Mouse (Mus musculus) 3T3-L1 (cell line): ENCODE measurements around the gene Ndst2.
"Not testable (repeated sequence)": the region's sequence is repeated elsewhere in the genome, so short reads cannot be mapped to it uniquely, and the experiment has no call there.

Experiments
- DNase-seq: peaks from one replicate; pipeline ENCODE4 v3.0.0-alpha.2; 2015; ENCODE audit warnings: low read depth, low spot score

Gene Ndst2

DNA sequence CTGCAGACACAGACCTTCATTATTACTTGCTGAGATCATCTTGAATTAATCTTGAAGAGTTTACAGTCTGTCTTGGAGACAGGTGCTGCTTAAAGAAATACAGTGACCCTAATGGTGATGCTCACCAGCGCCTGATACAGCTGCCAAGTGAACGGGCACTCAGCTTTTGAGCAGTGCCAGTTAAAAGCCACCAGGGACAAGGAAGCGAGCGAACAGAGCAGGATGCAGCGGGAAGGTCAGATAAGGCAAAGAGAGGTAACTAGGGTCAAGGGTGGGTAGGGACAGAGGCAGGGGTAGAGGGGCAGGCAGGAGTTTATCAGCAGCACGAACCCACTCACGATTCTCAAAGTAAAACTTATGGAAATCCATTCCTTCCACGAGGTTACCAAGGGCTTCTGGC is 4.1 kb upstream of the Ndst2 start:
- no peak for DNase-seq

DNA sequence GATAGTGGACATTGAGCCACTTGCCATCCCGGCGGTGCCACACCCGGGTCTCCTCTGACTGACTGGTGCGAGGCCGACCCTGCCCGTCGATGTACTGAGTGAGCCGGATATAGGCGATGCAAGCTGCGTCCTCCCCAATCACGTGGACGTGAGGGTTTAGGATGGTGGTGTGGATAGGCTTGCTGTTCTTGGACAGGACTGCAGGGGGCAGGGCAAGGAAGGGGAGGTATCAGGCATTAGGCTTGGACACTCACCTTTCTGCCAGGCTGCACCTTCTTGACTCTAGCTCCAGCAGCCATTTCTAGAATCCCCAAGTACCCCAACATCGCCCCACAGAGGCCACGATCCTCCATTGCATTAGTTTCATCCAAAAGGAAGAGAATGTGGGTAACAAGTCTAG is 2.9 kb upstream of the Ndst2 start:
- DNase-seq, result peak; percentile 54

DNA sequence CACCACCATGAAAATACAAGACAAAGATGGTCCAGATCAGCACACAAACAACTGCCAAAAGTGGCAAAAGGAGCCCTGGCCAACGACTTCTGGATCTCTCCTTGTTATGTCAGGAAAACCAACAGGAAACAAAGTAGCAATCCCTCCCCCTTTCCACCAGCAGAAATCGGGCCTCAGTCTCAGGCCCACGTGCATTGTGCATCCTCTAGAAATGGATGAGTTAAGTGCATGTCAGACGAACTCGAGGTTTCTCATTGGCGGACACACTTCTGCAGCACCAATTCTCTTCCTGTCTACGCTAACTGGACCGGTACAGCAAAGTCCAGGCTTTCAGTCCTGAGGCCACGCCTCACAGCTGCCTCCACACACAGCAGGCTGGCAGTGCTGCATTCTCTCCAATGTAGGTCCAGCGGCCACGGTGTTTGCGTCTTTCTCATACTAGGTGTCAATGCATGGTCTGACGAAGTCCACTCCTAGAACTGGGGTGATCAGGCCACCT is 1.6 kb upstream of the Ndst2 start:
- DNase-seq, result no peak

DNA sequence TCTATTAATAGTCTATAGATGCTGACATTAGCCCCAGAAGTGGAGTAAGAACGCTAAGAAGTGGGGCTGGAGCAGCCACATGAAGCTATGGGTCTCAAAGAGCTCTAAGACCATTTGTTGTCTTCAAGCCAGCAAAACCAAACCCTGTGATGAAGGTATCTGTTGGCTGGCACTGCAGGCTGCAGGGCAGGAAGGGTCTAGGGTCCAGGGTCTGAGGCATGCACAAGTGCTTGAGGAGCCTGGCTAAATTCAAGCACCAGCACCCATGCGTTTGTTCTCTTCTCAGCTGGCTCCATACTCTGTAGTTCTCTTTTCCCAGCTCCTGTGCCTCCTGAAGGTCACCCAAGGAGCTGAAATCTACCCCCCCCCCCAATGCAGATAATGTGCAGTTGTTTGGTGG is 690 bp upstream of the Ndst2 start:
- no peak for DNase-seq

DNA sequence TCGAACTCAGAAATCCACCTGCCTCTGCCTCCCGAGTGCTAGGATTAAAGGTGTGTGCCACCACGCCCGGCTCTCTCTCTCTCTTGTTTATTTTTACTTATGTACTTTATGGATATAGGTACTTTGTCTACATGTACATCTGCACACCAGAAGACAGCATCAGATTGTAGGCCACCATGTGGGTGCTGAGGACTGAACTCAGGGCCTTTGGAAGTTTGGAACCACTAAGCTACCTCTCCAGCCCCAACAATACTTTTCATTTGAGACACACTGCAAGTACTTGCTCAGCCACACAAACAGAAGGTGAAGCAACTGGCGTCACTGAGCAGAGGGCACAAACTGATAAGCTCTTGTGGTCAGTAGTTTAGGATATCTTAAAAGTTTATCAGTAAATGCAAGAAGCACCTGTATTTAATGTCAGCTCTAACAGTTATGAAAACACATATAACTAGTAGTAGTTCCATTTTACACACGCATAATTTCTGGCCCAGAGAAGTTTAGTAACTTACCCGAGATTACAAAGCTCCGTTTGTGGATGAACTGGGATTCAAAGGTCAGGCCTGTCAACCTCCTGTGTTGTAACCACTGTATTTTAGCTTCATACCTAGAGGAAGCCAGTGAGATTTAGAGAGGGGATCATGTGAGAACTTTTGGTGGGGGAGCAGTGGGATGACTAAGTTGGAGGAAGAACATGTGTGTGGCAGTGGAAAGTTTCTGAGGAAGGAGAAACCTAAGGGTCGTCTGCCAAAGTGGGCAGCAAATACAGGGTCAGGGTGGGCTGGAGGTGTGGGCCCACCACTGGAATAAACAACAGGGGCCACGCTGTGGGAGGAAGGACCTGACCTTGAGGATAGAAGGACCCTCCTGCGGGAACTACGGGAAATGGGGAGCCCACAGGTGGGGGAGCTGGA is 1.1 kb downstream of the Ndst2 start:
- DNase-seq, result peak; percentile 42

DNA sequence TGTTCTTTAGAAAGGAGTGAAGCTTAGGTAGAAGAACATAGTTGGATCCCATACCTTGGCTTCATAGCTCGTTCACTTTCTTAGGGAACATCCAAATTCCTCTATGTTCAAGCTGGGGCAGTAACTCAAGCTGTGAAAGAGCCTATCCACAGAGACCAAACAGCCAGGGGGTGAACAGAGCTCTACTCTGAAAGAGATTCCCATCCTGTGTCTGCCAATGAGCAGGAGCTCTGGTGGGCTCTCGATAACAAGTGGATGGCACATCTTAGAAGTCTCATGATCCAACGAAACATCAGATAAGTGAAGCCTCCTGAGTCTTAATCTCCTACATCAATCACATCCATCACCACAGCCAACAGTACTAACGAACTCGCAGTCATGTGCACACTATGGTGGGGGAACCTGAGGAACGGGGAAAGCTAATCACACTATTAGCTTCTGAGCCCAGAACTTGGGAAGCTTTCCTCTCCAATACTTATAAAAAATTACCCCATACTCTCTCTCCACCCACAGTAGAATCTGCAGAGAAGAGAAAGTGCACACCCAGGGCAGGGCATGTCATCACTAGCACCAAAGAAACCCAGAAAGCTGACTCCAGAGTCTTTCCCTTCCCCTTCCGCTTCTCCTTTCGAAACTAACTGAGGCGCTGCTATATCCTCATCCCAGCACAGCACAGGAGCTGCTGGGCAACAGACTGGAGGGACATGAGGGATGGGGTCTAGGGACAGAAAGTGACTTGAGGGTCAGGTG is 3.3 kb downstream of the Ndst2 start:
- DNase-seq, result no peak

DNA sequence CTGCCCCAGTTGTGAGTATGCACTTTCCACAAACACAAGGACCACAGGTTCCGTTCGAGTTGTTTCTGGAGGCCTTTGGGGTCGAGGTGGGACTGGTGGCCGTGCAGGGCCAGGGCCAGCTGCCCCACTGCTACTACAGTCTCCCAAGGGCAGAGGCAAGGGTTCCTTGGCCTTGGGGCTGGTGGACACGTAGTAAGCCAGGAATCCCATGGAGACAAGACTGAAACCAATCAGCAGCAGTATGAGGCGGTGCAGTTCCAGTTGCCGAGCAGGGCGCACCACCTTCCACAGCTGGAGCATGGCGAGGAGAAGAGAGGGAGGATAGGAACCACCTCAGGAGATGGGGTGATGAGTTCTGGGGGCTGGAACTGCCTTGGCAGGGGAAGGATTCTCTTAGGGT is 4.5 kb downstream of the Ndst2 start:
- no peak for DNase-seq

DNA sequence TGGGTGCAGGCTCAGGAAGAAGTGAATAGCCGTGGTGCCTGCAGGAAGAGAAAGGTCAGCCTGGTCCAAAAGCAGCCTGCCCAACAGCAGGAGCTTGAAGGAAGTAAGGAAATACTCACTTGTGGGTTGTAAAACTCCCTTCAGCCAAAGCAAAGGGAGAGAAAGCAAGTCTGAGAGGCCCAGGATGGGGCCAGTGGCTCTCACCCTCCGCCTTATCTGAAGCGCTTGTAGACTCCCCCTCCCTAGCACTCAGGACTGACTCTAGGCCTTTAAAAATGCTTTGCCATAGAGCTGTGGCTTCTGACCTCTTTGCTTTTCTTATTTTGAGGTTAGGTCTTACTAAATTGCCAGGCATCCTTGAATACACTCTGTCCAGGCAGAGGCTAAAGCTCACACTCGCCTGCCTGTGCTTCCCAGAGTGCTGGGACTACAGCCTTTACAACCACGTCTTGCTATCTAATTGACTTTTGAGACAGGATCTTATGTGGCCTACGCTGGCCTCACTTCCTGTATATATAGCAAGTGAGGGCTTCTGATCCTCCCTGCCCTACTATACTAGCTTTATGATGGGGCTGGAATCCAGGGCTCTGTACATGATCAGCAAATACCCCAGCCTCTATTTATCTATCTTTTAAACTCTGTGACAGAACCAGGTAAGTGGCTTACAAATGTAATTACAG is 8.6 kb downstream of the Ndst2 start:
- DNase-seq, result no peak

DNA sequence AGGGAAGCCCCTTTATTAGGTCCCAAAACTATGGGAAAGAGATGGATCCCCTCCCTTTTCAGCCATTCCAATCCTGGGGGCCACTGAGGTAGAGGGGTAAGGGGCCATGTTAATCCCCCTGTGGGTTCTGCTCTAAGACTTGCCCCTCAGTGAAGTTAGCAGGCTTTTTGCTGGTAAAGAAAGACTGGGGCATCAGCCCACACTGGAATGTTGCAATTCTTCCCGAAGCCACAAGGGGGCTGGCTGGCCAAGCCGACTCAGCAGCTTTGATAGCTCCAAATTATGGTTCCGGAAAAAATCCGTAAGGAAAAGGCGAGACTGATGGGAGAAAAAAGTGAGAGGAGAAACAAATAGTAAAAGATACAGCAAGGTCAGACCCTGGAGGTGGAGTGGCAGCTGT is 10.3 kb downstream of the Ndst2 start:
- DNase-seq, result peak; percentile 69

DNA sequence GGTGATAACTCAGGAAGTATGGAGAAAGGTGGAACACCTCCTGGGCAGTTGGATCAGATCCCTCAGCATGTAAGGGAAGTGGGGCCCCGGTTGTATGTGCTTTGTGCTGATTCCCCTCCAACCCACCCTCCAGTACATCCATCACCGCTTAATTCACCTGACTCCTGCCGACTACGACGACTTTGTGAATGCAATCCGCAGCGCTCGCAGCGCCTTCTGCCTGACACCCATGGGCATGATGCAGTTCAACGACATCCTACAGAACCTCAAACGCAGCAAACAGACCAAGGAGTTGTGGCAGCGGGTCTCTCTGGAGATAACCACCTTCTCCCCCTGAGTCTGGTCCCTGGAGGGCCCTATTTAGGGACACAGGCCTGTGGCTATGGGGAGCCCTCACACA is 11.4 kb downstream of the Ndst2 start:
- no peak for DNase-seq

DNA sequence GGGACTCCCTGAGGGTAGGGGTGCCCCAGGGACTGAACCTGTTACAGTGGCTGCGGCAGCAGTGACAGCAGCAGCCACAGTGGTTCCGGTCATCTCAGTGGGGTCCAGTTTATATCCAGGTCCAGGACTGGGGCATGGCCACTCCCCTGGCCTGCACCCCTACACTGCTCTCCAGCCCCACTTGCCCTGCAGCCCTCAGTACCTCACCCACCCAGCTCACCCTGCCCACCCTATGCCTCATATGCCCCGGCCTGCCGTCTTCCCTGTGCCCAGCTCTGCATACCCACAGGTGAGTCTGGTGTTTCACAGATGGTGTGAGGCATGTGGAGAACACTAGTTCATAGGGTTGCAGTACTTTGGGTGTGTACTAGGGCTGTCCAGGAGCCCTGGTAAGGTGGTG is 13.0 kb downstream of the Ndst2 start:
- DNase-seq, result no peak

DNA sequence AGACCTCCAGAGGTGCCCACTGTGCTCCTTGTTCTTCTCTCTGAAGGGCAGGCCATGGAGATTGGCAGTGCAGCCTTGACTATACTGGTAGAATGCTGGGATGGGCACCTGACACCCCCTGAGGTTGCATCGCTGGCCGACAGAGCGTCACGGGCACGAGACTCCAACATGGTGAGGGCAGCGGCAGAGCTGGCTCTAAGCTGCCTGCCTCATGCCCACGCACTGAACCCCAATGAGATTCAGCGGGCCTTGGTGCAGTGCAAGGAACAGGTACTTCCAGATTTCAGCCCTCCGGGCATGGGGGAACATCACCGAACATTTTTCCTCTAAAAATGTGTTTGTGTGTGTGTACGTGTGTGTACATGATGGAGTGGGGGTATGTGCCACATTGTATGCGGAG is 14.6 kb downstream of the Ndst2 start:
- DNase-seq, result no peak

DNA sequence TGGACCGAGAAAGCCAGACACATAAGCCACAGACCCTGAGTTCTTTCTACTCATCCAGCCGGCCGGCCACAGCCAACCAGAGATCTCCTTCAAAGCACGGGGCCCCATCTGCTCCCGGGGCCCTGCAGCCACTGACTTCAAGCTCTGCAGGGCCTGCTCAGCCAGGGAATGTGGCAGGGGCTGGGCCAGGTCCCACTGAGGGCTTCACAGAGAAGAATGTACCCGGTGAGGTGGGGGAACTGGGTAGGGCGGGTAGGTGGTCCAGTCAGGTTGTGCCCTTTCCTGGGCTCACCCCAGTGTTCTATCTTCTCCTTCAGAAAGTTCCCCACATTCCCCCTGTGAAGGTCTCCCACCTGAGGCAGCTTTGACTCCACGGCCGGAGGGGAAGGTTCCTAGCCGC is 15.9 kb downstream of the Ndst2 start:
- DNase-seq, result no peak

DNA sequence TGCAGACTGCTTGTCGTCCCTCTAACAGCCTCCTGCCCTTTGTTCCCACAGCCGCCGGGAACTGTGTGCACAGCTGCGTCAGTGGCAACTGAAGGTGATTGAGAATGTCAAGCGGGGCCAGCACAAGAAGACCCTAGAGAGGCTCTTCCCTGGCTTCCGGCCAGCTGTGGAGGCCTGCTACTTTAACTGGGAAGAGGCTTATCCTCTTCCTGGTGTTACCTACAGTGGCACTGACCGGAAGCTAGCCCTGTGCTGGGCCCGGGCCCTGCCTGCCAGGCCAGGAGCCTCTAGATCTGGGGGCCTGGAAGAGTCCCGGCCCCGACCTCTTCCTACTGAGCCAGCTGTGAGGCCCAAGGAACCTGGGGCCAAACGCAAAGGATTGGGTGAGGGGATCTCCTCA is 20.5 kb downstream of the Ndst2 start:
- DNase-seq, result no peak

DNA sequence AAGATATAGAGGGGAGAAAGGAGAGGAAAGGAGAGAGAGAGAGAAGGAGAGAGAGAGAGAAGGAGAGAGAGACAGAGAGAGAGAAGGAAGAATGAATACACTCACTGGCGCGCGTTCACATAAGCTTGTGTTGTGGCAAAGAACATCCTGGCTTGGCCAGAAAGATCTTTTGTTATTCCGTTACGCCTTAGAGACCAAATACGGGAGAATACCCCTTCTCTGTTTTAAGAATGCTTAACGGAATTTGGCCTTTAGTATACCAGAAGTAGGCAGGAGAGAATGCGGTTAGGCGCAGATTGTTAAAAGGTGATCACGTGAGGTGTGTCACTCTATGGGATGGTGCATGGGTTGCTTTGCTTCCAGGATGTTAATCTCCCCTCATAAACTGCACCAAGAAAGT is 26.1 kb downstream of the Ndst2 start:
- no peak for DNase-seq

DNA sequence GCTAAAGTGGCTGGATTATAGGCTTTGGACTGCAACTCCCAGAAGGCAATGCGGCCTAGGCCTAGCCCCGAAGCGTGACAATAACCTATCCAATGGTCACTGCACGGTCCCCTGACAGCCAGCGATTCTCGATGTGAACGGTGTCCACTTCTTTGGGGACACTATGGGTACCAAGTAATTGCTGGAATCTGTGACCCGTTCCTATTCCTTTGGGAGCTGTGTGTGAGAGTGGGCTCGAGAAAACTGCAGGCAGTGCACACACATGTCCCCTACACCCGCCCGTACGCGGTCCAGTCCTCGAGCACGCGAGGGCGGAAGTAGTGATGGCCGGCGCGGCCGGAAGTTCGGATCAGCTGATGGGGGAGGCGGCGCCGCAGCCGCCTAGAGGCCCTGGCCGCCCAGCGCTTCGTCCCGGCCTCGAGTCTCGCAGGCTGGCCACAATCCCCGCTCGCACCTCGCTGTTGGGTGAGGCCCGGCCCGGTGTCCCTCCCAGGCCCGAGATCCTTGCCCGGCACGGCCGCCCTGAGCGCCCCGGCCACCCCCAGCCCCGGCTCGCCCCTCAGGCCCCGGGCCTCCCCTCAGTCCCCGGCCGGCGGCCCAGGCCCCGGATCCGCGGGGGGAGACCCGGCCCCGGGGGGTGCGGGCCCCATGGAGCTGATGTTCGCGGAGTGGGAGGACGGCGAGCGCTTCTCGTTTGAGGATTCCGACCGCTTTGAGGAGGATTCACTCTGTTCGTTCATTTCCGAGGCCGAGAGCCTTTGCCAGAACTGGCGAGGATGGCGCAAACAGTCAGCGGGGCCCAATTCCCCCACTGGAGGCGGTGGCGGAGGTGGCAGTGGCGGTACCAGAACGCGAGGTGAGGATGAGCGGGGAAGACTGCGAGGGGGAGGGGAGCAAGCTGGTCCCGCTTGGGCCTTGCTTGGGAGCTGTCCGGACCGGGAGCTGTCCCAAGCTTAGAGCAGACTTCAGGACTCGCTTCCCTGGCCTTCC is 26.9 kb downstream of the Ndst2 start, which contains the start of gene Zswim8:
TSS of gene Zswim8 (plus strand) at position 352 of the 990 bp plus-strand sequence.
- DNase-seq, result peak; percentile 85

DNA sequence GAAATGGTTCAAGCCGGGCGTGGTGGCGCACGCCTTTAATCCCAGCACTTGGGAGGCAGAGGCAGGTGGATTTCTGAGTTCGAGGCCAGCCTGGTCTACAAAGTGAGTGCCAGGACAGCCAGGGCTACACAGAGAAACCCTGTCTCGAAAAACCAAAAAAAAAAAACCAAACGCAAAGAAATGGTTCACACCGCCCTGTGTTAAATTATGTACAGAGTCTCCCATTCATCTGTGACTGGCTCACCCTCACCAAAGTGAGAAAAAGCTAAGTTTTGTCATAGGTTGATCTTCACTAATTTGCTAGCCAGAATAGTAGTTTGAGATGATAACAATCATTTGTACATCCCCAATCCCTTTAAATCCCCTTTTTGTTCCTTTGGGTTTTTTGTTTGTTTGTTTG is 30.9 kb downstream of the Ndst2 start:
- DNase-seq, result not testable (repeated sequence)

DNA sequence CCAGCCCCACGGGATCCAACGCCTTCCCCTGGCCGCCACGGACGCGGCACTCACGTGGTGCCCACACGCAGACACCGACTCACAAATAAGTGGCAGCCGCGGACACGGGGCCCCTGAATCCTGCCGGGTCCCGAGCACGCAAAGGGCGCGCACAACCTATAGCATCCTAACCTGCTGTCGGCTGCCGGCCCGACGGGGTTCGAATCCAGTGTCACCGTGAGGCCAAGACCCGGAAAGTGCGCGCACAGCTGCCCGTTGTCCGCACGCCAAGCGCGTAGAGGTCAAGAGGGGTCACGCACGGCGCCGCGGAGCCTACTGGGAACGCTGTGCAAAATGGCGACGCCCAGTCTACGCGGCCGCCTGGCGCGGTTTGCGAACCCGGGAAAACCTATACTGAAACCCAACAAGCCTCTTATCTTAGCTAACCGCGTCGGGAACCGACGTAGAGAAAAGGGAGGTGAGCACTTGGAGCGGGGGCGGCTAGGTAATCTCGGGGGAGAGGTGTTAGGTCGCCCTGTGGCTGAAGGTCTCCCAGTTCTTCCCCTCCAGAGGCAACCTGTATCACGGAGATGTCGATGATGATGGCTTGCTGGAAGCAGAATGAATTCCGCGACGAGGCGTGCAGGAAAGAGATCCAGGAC is 31.5 kb downstream of the Ndst2 start, which contains the start of gene Chchd1:
TSS of gene Chchd1 (plus strand) at position 266 of the 641 bp plus-strand sequence.
- peak; percentile 75 for DNase-seq

DNA sequence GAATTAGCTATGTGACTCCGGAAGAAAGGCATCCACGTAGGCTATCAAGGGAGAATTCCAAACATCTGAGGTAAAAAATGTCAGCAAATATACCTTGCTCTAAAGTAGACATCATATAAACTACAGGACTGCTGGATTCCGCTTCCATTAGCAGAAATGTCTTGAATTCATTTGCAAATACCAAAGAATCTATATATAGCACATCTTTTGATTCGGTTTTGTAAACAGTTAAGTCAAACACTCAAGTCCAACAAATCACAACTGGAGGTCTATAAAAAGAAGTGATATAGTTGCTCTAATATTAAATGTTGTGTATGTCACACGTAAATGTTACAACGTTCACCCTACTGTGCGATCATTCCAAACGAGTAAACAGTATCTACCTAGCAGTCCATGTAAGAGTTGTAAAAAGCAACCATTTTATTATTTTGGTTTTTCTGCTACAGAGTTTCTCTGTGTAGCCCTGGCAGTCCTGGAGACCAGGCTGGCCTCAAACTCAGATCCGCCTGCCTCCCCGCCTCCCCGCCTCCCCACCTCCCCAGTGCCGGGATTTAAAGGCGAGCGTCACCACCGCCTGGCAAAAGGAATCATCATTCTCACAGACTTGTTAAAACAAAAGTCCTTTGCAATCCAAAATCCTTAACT is 32.1 kb downstream of the Ndst2 start:
- DNase-seq, result peak; percentile 59

DNA sequence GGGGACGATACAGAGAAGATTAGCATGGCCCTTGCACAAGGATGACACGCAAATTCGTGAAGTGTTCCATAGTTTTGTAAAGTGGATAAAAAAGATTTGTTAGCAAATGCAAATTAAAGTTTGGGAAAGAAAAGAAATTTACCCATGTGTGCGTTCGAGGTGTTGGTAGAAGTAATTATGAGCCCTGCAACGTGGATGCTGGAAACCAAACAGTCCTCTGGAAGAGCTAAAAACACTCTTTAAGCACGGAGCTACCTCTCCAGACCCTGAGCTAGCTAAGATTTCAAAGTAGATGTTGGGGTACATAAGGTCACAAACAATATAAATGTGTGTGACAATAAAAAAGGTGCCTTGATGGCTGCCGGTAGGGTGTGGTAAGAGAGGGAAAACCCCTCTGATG is 32.8 kb downstream of the Ndst2 start:
- DNase-seq, result no peak
